Mouse (Mus musculus): ENCODE measurements around the gene Zdhhc6. TPM values are rescaled to one million over a fixed set of nuclear protein-coding genes. Genes with fewer than 3 reads are reported as not detected.

Gene Zdhhc6
- 74.7 TPM for polyA plus RNA-seq (2017; shearing (Covaris generic))

GRCm38 (mm10) chr19:55315452-55316108 lies at the start of gene Zdhhc6:
Gene Zdhhc6, minus strand, starts transcription at chr19:55316032.

DNA sequence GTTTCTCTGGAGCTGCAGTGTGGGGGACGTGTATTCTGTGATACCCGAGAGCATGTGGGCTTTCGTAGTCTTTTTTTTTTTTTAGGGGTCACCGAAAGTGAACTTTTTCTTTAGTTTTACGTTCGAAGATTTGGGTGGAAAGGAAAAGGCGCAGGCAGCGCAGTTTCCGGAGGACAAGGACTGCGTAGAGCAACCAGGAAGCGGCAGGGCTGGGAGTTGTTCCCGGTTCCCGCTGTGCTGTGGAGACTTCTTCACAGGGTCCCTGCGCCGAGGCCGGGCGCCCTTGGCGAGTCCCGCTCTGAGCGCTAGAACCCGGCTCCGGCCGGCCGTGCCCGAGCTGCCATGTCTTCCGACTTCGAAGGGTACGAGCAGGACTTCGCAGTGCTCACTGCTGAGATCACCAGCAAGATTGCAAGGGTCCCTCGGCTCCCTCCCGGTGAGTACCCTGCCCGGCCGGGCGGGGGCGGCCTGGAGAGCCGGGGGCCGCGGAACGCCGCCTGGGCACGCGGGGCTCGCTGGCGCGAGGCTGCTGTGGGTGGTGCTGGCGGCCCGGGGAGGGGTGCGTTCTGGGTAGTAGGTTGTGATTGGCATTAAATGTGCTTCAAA lies 380 bp upstream of the Zdhhc6 start, which contains the start of gene Vti1a:
Gene Vti1a, plus strand, starts transcription at position 187 of the 606 bp plus-strand sequence.

GRCm38 (mm10) chr19:55251383-55252124 lies 64.3 kb downstream of the Zdhhc6 start, which contains the start of gene Acsl5:
Gene Acsl5, plus strand, starts transcription at chr19:55251938.

DNA sequence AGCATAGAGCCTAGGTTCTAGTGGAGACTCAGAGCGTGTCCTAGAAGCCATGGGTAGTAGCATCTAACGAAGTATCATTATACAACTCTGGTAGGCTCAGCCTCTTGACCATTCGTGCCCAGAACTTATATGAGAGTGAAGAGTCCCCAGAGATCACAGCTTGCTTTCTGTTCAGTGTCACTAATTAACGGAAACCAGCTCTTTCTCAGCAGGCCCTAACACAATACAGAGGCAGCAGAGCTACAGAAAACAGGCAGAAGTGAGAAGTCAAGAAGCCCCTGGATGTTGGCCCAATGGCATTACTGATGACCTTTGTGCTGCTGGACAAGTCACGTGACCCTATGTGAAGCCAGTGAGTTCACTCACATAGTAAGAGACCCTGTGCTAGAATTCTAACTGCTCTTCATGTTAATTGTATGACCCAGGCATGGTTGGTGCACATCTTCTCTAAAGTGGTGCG lies 74.6 kb downstream of the Zdhhc6 start, which contains the start of gene Gucy2g:
Gene Gucy2g, minus strand, starts transcription at position 51 of the 460 bp plus-strand sequence.

Other genes starting within 250 kb of the Zdhhc6 start
- gene Gpam, start 188.8 kb downstream of the Zdhhc6 start, polyA plus RNA-seq (2017; shearing (Covaris generic)), result 1.6 TPM
- gene Tectb, start 135.3 kb downstream of the Zdhhc6 start, polyA plus RNA-seq (2017; shearing (Covaris generic)), result not detected
- 0.21 TPM for gene Gucy2g, start 74.8 kb downstream of the Zdhhc6 start, polyA plus RNA-seq (2017; shearing (Covaris generic))
- 163 TPM for gene Acsl5, start 64.1 kb downstream of the Zdhhc6 start, polyA plus RNA-seq (2017; shearing (Covaris generic))
- gene Vti1a, start 263 bp upstream of the Zdhhc6 start, polyA plus RNA-seq (2017; shearing (Covaris generic)), result 70.4 TPM

Data from activated CD4-positive, CD25-positive, alpha-beta regulatory T cell, adult 9 weeks (primary cell).